Mouse (Mus musculus) liver, adult 2 months (tissue): Measurements from ENCODE around the gene Tyw1.

Experiments used
- CTCF ChIP-seq: fragments of 200-500 bp; IDR thresholded peaks from 2 replicates; pipeline ENCODE4 v1.5.1; 2011; ENCODE audit warnings: low read depth, low read length, control low read depth
- POLR2A ChIP-seq: fragments of 200-500 bp; IDR thresholded peaks from 2 replicates; pipeline ENCODE4 v1.6.1; 2011; ENCODE audit warnings: low read length, control low read depth; ENCODE audit not compliant: insufficient read depth; ENCODE audit errors: extremely low read depth

GRCm38 (mm10) chr5:130288106-130288505 is 32.7 kb downstream of the Tyw1 start:
- TF ChIP-seq POLR2A (no peak), CTCF (no peak)
